Mouse (Mus musculus): ENCODE measurements around the gene Brd2.

- no peak for TF ChIP-seq EP300 (IDR thresholded peaks at IDR 0.05; ENCODE audit: low read depth)
- peak; percentile 36 for TF ChIP-seq CTCF (IDR thresholded peaks at IDR 0.05; ENCODE audit: low read depth)
These were observed 13.2 kb downstream of the Brd2 start for GRCm38 (mm10) chr17:34109038-34109805.
